Mouse (Mus musculus) kidney, postnatal 0 days (tissue): Measurements from ENCODE around the gene Tanc2. TPM values are rescaled to one million over a fixed set of nuclear protein-coding genes. Genes with fewer than 3 reads are reported as not detected.
A peak's percentile ranks its signal among the peaks of the same experiment; 100 is the strongest.

Experiments
- ATAC-seq: fragments of 200-750 bp; cut with Nextera tagmentation; replicated peaks from 2 replicates; pipeline ENCODE4 v1.8.0; 2017; ENCODE audit warnings: low read depth, moderate number of reproducible peaks, moderate TSS enrichment, moderate library complexity; ENCODE audit not compliant: low FRiP score
- DNase-seq: peaks from one replicate; pipeline ENCODE4 v3.0.0-alpha.2; 2016; ENCODE audit warnings: low spot score
- H3K27ac ChIP-seq: fragments of 300-500 bp; sonication (generic); 2 replicates; pipeline ENCODE4 v1.5.1; 2014; ENCODE audit warnings: mild to moderate bottlenecking
- H3K27me3 ChIP-seq: fragments of 300-500 bp; sonication (generic); 2 replicates; pipeline ENCODE4 v1.6.1; 2014; ENCODE audit warnings: low read length, mixed read lengths; ENCODE audit not compliant: insufficient read depth
- H3K36me3 ChIP-seq: fragments of 300-500 bp; sonication (generic); 2 replicates; pipeline ENCODE4 v1.6.1; 2014; ENCODE audit warnings: low read length, mixed read lengths; ENCODE audit not compliant: insufficient read depth
- H3K4me1 ChIP-seq: fragments of 300-500 bp; sonication (generic); replicated peaks from 2 replicates; pipeline ENCODE4 v1.6.1; 2014; ENCODE audit warnings: antibody characterized with exemption, low read length, mixed read lengths; ENCODE audit not compliant: insufficient read depth
- H3K4me2 ChIP-seq: fragments of 300-500 bp; sonication (generic); 2 replicates; pipeline ENCODE4 v1.6.1; 2014; ENCODE audit warnings: mild to moderate bottlenecking, low read length, moderate library complexity, mixed read lengths
- H3K4me3 ChIP-seq: fragments of 300-500 bp; sonication (generic); replicated peaks from 2 replicates; pipeline ENCODE4 v1.5.1; 2014; ENCODE audit warnings: low read depth, low read length
- H3K9ac ChIP-seq: fragments of 300-500 bp; sonication (generic); 2 replicates; pipeline ENCODE4 v1.6.1; 2014; ENCODE audit warnings: low read depth, low read length
- H3K9me3 ChIP-seq: fragments of 300-500 bp; sonication (generic); replicated peaks from 2 replicates; pipeline ENCODE4 v1.6.1; 2016; ENCODE audit warnings: low read length, inconsistent platforms, mixed read lengths
- CTCF ChIP-seq: IDR thresholded peaks from 2 replicates; pipeline ENCODE4 v1.5.1; 2016; ENCODE audit warnings: antibody characterized with exemption, low read depth, mild to moderate bottlenecking, moderate library complexity
- WGBS: fragments of 180-500 bp; shearing (Covaris S2); extraction: QIAGEN DNeasy Blood & Tissue Kit; methylation state at CpG from one replicate; pipeline ENCODE4 v1.1.7; 2014; 5-methylcytosine and 5-hydroxymethylcytosine counted together
- polyA plus RNA-seq: library from polyadenylated mRNA; unstranded; fragments of >200 nt; fragmentation: Nextera tagmentation; extraction: Ambion mirVana; gene quantifications from 2 replicates; pipeline ENCODE4 v1.2.1, GENCODE M21; 2015

Gene Tanc2
- polyA plus RNA-seq, 1 experiment from 2014 or later = 8.8 TPM

- 87% methylated on average over 9 of the region's 9 CpGs for WGBS
- ATAC-seq (peak; percentile 34; the same call in 1 of the 2 replicates), DNase-seq (no peak)
- no peaks in the 10 kb centered on the region for H3K36me3 ChIP-seq
- no peaks in the 10 kb centered on the region for H3K9me3 ChIP-seq
- peak overlapping the region; percentile 72 for H3K27ac ChIP-seq
- 0 out of 2 replicates have a peak, but pooled peaks cover 3% of the 10 kb centered on the region for H3K4me1 ChIP-seq
- H3K27me3 ChIP-seq = no peaks in the 10 kb centered on the region
- no peak overlapping the region for H3K4me2 ChIP-seq
- H3K9ac ChIP-seq = no peak overlapping the region
- H3K4me3 ChIP-seq = no peak overlapping the region
- TF ChIP-seq CTCF = no peak
These were observed 362.3 kb downstream of the Tanc2 start for GRCm38 (mm10) chr11:105952111-105952510.

GRCm38 (mm10) chr11:105952911-105953386 is 363.2 kb downstream of the Tanc2 start, which contains the start of gene Cyb561:
Cyb561 (minus strand) TSS chr11:105953336.
- no peak within 1 kb of the TSS for H3K9ac ChIP-seq
- ATAC-seq = peak; percentile 65; the same call in 1 of the 2 replicates
- no peak within 1 kb of the TSS for H3K4me2 ChIP-seq
- no peaks in the 10 kb centered on the region for H3K27me3 ChIP-seq
- DNase-seq = no peak
- TF ChIP-seq CTCF = no peak
- H3K4me3 ChIP-seq = no peak within 1 kb of the TSS
- 0 out of 2 replicates have a peak, but pooled peaks cover 3% of the 10 kb centered on the region for H3K4me1 ChIP-seq
- H3K27ac ChIP-seq = peak within 1 kb of the TSS; percentile 72
- no peaks in the 10 kb centered on the region for H3K36me3 ChIP-seq
- no peaks in the 10 kb centered on the region for H3K9me3 ChIP-seq
- WGBS = 48% methylated on average over 12 of the region's 12 CpGs

GRCm38 (mm10) chr11:105953402-105953801 is 363.6 kb downstream of the Tanc2 start:
- ATAC-seq (peak; percentile 33; the same call in 1 of the 2 replicates), DNase-seq (peak; percentile 27)

GRCm38 (mm10) chr11:105955815-105956430 is 366.1 kb downstream of the Tanc2 start:
- Histone ChIP-seq H3K4me2 (no peak overlapping the region), H3K9me3 (no peaks in the 10 kb centered on the region), H3K27me3 (no peaks in the 10 kb centered on the region), H3K4me1 (0 out of 2 replicates have a peak, but pooled peaks cover 3% of the 10 kb centered on the region), H3K36me3 (no peaks in the 10 kb centered on the region), H3K9ac (no peak overlapping the region), H3K27ac (no peak overlapping the region), H3K4me3 (no peak overlapping the region)
- no peak for TF ChIP-seq CTCF
- 88% methylated on average over 28 of the region's 28 CpGs for WGBS
- DNase-seq = no peak
- ATAC-seq = no peak

More at GRCm38 (mm10) chr11:105953402-105953801, 363.6 kb downstream of the Tanc2 start:
- Histone ChIP-seq H3K27me3 (no peaks in the 10 kb centered on the region), H3K9ac (no peak overlapping the region), H3K36me3 (no peaks in the 10 kb centered on the region), H3K9me3 (no peaks in the 10 kb centered on the region), H3K27ac (peak overlapping the region; percentile 72), H3K4me1 (0 out of 2 replicates have a peak, but pooled peaks cover 3% of the 10 kb centered on the region), H3K4me2 (no peak overlapping the region), H3K4me3 (no peak overlapping the region)
- TF ChIP-seq CTCF = no peak
- 56% methylated on average over 6 of the region's 6 CpGs for WGBS

GRCm38 (mm10) chr11:105957501-105957900 is 367.7 kb downstream of the Tanc2 start:
- Histone ChIP-seq H3K9ac (no peak overlapping the region), H3K4me1 (no peaks in the 10 kb centered on the region), H3K27ac (no peak overlapping the region), H3K9me3 (no peaks in the 10 kb centered on the region), H3K27me3 (no peaks in the 10 kb centered on the region), H3K4me3 (no peak overlapping the region), H3K36me3 (no peaks in the 10 kb centered on the region), H3K4me2 (no peak overlapping the region)
- TF ChIP-seq CTCF = no peak
- DNase-seq (no peak), ATAC-seq (no peak)
- 44% methylated on average over 6 of the region's 6 CpGs for WGBS

- H3K27ac ChIP-seq = no peak overlapping the region
- no peak overlapping the region for H3K4me2 ChIP-seq
- TF ChIP-seq CTCF = no peak
- 53% methylated on average over 1 of the region's 1 CpGs for WGBS
- H3K36me3 ChIP-seq = no peaks in the 10 kb centered on the region
- H3K4me3 ChIP-seq = no peak overlapping the region
- no peak for ATAC-seq
- H3K9ac ChIP-seq = no peak overlapping the region
- no peaks in the 10 kb centered on the region for H3K9me3 ChIP-seq
- no peaks in the 10 kb centered on the region for H3K4me1 ChIP-seq
- H3K27me3 ChIP-seq = no peaks in the 10 kb centered on the region
- no peak for DNase-seq
These were observed 368.8 kb downstream of the Tanc2 start for GRCm38 (mm10) chr11:105958566-105958965.
